Mouse (Mus musculus): Measurements from ENCODE around the gene B3gat2.

DNA sequence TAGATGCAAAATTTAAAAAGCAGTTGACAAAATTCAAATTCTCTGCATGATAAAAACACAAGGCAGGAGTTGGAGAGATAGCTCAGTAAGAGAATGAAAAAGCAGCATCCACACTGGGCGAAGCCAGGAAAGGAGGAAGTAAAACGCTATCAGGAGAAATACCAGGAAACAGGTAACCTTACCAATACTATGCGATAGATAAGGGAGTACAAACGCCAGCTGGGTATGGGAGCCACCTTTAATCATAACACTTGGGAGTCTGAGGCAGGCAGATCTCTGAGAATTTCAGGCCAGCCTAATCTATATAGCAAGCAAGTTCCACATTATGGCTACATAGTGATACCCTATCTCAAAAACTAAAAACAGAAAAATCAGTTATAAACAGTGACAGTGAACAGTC is 75.1 kb downstream of the B3gat2 start:
- TF ChIP-seq CTCF (IDR thresholded peaks at IDR 0.05; ENCODE audit: control insufficient read depth, insufficient read depth, low read length) (no peak), POLR2A (IDR thresholded peaks at IDR 0.05; ENCODE audit: borderline replicate concordance, control insufficient read depth, low read depth, low read length) (no peak)

Measured in bone marrow, adult 2 months (tissue).